Mouse (Mus musculus) embryonic facial prominence, embryonic 11.5 days (tissue): ENCODE measurements at regions not wholly inside any gene's neighbourhood (a gene's known extent, or its start where the extent isn't known, plus 50 kb on each side); places are given as distances from the start of the nearest gene placed in this dataset.
A peak's percentile ranks its signal among the peaks of the same experiment; 100 is the strongest.

Experiments
- ATAC-seq: fragments of 200-750 bp; cut with Nextera tagmentation; replicated peaks from 2 replicates; pipeline ENCODE4 v1.8.0; 2017; ENCODE audit warnings: low read depth; ENCODE audit not compliant: insufficient number of reproducible peaks, low FRiP score, low TSS enrichment
- DNase-seq: peaks from one replicate; pipeline ENCODE4 v3.0.0-alpha.2; 2015; ENCODE audit warnings: low spot score
- H3K27ac ChIP-seq: fragments of 300-500 bp; sonication (generic); replicated peaks from 2 replicates; pipeline ENCODE4 v1.5.1; 2014; ENCODE audit warnings: mild to moderate bottlenecking, low read depth, low read length, control low read depth
- H3K27me3 ChIP-seq: fragments of 300-500 bp; sonication (generic); 2 replicates; pipeline ENCODE4 v1.6.1; 2014; ENCODE audit warnings: mild to moderate bottlenecking, low read length, moderate library complexity, mixed read lengths; ENCODE audit not compliant: control insufficient read depth, insufficient read depth
- H3K36me3 ChIP-seq: fragments of 300-500 bp; sonication (generic); replicated peaks from 2 replicates; pipeline ENCODE4 v1.6.1; 2014; ENCODE audit warnings: low read depth, mild to moderate bottlenecking, low read length, moderate library complexity, mixed read lengths; ENCODE audit not compliant: control insufficient read depth, insufficient read depth
- H3K4me1 ChIP-seq: fragments of 300-500 bp; sonication (generic); 2 replicates; pipeline ENCODE4 v1.6.1; 2014; ENCODE audit warnings: low read length, mixed read lengths; ENCODE audit not compliant: control insufficient read depth, insufficient read depth
- H3K4me2 ChIP-seq: fragments of 300-500 bp; sonication (generic); 2 replicates; pipeline ENCODE4 v1.6.1; 2014; ENCODE audit warnings: low read depth, mild to moderate bottlenecking, control low read depth, low read length, moderate library complexity
- H3K4me3 ChIP-seq: fragments of 300-500 bp; sonication (generic); 2 replicates; pipeline ENCODE4 v1.5.1; 2014; ENCODE audit warnings: low read depth, low read length, control low read depth
- H3K9ac ChIP-seq: fragments of 300-500 bp; sonication (generic); replicated peaks from 2 replicates; pipeline ENCODE4 v1.6.1; 2014; ENCODE audit warnings: mild to moderate bottlenecking, control low read depth, low read length
- H3K9me3 ChIP-seq: fragments of 300-500 bp; sonication (generic); replicated peaks from 2 replicates; pipeline ENCODE4 v1.6.1; 2016; ENCODE audit warnings: mild to moderate bottlenecking, low read length, inconsistent platforms, mixed read lengths; ENCODE audit not compliant: control insufficient read depth
- WGBS: fragments of 180-500 bp; shearing (Covaris S2); extraction: QIAGEN DNeasy Blood & Tissue Kit; methylation state at CpG from one replicate; pipeline ENCODE4 v1.1.7; 2014; 5-methylcytosine and 5-hydroxymethylcytosine counted together

DNA sequence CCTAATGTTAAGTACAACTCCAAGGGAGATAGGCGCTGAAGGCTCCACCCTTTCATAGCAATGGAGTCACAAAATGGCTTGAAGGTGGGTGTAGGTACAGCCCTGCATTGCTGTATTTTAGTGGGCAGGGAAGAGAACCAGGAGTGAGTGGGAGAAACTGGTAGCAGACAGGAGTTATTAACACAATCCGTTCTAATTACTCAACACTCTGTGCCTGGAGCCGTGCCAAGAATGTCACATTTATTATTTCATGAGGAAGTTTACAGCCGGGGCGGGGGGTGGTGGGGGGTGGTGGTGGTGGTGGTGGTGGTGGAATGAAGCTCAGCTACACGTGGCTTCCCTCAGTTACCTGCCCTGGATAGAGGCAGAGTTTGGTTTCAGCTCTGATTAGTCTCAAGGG is 166.3 kb upstream of the Lsm8 start:
- Histone ChIP-seq H3K9me3 (no peaks in the 10 kb centered on the region), H3K9ac (no peak overlapping the region), H3K4me2 (no peak overlapping the region), H3K27ac (no peak overlapping the region), H3K4me1 (no peaks in the 10 kb centered on the region), H3K27me3 (no peaks in the 10 kb centered on the region), H3K36me3 (no peaks in the 10 kb centered on the region), H3K4me3 (no peak overlapping the region)
- ATAC-seq (no peak), DNase-seq (no peak)
- WGBS: 68% methylated on average over 6 of the region's 6 CpGs

DNA sequence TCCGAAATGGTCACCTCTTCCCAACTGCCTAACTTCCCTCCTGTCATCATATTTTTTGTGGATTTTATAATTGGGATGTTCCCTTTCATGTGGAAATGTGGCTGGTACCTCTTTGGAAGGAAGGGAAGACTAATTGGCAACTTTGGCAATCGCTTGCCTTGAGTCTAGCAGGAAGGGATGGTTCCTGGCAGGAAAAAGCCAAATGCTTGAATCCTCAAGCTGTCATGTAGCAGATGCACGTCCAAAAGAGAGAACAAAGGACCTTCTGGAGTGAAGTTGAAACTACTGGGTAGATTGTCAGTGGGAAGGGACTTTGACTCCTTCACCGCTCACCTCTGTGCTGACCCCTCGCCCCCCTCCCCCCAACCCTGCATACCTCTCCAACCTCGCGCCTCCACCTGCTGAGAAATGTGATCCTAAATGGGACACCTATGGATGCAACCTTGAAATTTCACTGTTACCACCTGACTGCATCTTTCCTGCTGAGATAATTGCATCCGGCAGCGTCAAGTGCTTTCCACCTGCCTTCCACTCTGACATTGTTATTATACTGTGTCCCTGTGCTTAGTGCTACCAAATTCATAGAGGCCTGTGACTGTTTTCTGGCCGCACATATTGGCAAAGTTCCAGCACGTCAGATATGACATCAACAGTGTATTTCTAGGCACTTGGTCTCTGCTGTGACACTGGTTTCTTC is 159.6 kb upstream of the Lsm8 start:
- H3K27ac ChIP-seq: no peak overlapping the region
- H3K9me3 ChIP-seq: no peaks in the 10 kb centered on the region
- 40% methylated on average over 11 of the region's 11 CpGs for WGBS
- H3K27me3 ChIP-seq: no peaks in the 10 kb centered on the region
- H3K4me2 ChIP-seq: no peak overlapping the region
- no peak overlapping the region for H3K4me3 ChIP-seq
- ATAC-seq (no peak), DNase-seq (no peak)
- no peak overlapping the region for H3K9ac ChIP-seq
- no peaks in the 10 kb centered on the region for H3K4me1 ChIP-seq
- H3K36me3 ChIP-seq: no peaks in the 10 kb centered on the region

DNA sequence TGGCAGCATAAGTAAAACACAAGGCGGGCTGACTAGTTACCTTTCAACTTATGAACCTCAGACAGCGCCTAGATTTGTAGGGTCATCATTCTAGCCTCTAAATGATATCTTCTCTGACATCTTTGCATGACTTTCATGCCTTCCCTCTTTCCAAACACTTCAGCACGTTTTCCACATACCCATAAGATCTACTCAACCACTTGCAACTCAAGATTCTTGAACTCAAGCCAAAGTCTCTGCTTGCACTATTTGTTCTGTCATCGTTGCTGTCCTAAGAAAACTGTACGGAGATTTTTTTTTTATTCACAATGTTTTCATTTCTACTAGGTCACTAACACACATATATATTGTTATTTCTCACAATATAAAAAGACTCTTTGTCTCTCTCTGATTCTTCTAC is 150.8 kb upstream of the Lsm8 start:
- WGBS: 88% methylated on average over 5 of the region's 5 CpGs
- Histone ChIP-seq H3K27me3 (no peaks in the 10 kb centered on the region), H3K4me2 (no peak overlapping the region), H3K27ac (no peak overlapping the region), H3K4me3 (no peak overlapping the region), H3K9me3 (no peaks in the 10 kb centered on the region), H3K36me3 (no peaks in the 10 kb centered on the region), H3K4me1 (no peaks in the 10 kb centered on the region), H3K9ac (no peak overlapping the region)
- DNase-seq: no peak
- no peak for ATAC-seq

DNA sequence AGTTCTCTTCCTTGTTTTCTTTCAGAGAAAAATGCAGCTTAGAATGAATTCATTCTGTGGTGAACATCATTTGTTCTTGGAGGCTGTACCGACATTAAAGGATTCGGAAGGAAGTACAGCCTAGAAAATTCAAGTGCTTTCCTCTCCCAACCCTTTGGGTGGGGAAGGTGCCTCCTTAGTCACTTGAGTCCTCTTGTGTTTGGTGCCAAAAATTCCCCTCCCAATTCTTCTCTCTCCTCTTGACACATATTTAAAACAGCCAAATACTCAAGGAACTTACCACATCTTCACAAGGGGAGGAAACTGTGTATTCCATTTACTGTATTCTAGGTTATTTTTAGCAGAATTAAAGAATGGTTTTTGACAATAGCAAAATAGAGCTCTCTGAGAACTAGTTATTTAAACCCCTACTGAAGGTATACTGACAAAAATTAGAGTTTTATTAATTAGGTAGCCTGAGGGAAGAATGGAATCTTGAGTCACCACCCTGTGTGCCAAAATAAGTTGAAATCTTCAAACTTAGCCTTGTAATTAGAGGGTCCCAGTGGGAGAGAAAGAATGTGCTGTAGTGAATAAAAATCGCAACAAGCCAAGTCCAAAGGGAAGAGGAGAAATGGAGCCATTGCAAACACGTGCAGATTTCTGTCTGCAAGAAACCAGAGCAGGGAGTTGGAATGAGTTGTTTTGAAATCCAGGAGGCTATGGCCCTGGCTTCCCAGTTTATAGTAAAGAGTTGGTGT is 149.2 kb upstream of the Lsm8 start:
- Histone ChIP-seq H3K4me3 (no peak overlapping the region), H3K9ac (no peak overlapping the region), H3K4me2 (no peak overlapping the region), H3K36me3 (no peaks in the 10 kb centered on the region), H3K4me1 (no peaks in the 10 kb centered on the region), H3K9me3 (no peaks in the 10 kb centered on the region), H3K27me3 (no peaks in the 10 kb centered on the region), H3K27ac (no peak overlapping the region)
- DNase-seq (peak; percentile 52), ATAC-seq (no peak)
- 37% methylated on average over 4 of the region's 4 CpGs for WGBS

DNA sequence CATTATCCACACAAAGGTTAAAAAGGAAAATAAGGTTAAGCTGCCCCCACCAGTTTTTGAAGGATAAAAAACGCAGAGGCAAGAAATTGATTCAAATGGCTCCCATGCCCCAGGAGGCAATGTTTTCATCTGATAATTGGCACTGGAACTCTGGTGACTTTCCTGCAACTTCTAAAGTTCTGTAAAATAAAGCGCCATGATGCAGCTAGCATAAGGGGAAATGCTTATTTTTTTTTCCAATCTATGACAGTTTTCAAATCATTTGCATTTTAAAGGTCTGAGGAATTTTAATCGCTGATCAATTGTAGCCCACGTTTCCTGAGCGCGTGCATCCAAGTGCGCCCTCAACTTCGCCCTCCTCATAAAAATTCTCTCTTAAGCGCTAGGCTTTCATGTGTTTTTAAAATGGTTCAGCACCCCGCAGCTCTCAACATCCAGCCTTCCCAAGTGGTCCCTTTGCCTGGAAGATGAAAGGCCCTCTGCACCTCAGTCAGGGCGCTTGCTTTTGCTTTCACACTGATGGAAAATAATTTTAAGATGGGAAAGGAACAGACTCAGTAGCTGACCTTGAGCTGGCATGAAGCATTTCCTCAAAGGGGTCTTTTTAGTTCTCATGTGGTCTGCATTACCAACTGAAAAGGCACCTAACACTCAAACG is 148.5 kb upstream of the Lsm8 start:
- Histone ChIP-seq H3K9me3 (no peaks in the 10 kb centered on the region), H3K27ac (no peak overlapping the region), H3K4me2 (no peak overlapping the region), H3K36me3 (no peaks in the 10 kb centered on the region), H3K4me1 (no peaks in the 10 kb centered on the region), H3K9ac (no peak overlapping the region), H3K4me3 (no peak overlapping the region), H3K27me3 (no peaks in the 10 kb centered on the region)
- WGBS: 12% methylated on average over 12 of the region's 12 CpGs
- DNase-seq: peak; percentile 18
- no peak for ATAC-seq

DNA sequence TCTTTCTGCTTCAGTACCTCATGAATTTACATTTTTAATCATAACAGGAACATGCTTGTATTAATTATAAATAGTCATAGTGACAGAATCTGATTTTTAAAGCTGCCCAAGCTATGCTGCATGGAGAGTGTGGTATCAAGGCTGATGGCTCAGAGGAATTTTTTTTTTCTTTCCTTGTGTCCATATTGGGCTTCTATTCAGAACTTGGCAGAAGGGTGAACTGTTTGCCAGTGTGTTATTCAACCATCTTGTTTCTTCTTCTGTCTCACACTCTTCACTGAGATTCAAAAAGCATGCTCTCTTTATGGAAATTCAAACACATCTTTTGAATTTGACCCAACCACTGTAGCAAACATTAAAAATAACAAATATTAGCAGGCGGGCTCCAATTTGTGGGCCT is 137.6 kb upstream of the Lsm8 start:
- no peak for DNase-seq
- no peak overlapping the region for H3K4me3 ChIP-seq
- 75% methylated on average over 1 of the region's 1 CpGs for WGBS
- no peak overlapping the region for H3K9ac ChIP-seq
- ATAC-seq: no peak
- H3K4me1 ChIP-seq: no peaks in the 10 kb centered on the region
- H3K4me2 ChIP-seq: no peak overlapping the region
- H3K36me3 ChIP-seq: no peaks in the 10 kb centered on the region
- no peak overlapping the region for H3K27ac ChIP-seq
- H3K9me3 ChIP-seq: no peaks in the 10 kb centered on the region
- H3K27me3 ChIP-seq: no peaks in the 10 kb centered on the region

DNA sequence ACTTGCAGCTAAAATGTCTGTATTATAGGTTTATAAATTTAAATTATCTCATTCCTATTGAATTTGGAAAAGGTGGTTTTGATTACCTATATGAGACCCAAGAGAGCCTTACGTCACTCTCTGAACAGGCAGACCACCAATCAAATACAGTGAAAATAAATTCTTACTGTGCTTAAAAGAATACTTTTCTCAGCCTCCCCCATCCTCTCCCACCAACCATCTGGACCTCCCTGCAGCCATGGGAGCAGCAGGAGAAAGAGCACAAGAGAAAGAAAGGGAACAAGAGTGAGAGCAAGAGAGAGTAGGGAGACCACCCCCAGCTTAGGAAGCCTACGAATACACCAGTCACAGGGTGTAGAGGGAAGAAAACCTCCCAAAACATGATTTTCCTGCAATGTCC is 99.5 kb upstream of the Lsm8 start:
- H3K27me3 ChIP-seq: no peaks in the 10 kb centered on the region
- no peak overlapping the region for H3K9ac ChIP-seq
- no peaks in the 10 kb centered on the region for H3K4me1 ChIP-seq
- no peak overlapping the region for H3K27ac ChIP-seq
- WGBS: 40% methylated on average over 2 of the region's 2 CpGs
- H3K4me2 ChIP-seq: no peak overlapping the region
- no peaks in the 10 kb centered on the region for H3K36me3 ChIP-seq
- DNase-seq (peak; percentile 54), ATAC-seq (peak; percentile 56; the same call in 1 of the 2 replicates)
- H3K9me3 ChIP-seq: peaks cover 4% of the 10 kb centered on the region; the same call in 1 of the 2 replicates
- H3K4me3 ChIP-seq: no peak overlapping the region

DNA sequence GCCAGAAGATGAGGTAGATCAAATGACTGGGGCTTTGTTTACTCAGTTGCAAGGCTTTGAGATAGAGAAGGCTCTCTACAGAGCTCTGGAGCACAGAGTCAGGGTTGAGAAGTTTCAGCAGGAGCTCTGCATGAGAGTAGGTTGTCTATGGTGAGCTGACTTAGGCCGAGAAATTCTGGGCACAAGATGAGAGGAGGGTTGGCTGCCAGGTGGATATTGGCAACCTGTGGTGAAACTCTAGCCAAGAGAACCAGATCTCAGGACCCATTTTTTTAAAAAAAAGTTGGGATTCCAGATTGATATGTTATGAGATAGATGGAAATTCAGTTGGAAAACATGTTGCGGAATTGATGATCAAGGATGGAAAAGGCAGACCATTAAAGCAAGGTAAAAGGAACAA is 83.8 kb upstream of the Lsm8 start:
- DNase-seq (no peak), ATAC-seq (no peak)
- Histone ChIP-seq H3K9me3 (no peaks in the 10 kb centered on the region), H3K4me2 (no peak overlapping the region), H3K4me1 (no peaks in the 10 kb centered on the region), H3K9ac (no peak overlapping the region), H3K27me3 (no peaks in the 10 kb centered on the region), H3K36me3 (no peaks in the 10 kb centered on the region), H3K4me3 (no peak overlapping the region), H3K27ac (no peak overlapping the region)
- 89% methylated on average over 2 of the region's 2 CpGs for WGBS
